Mouse (Mus musculus): Measurements from ENCODE around the gene Usp25. TPM values are rescaled to one million over a fixed set of nuclear protein-coding genes. Genes with fewer than 3 reads are reported as not detected.
A peak's percentile ranks its signal among the peaks of the same experiment; 100 is the strongest.

Usp25 gene
- total RNA-seq (2021), result 10 to 100 TPM; 20.3 to 23.5 TPM

- intact Hi-C loops (cut with DNase I), result loop anchor here (10.0 kb wide), 1 partner anchor 109 kb away; no protein-coding TSS in a partner anchor
Measured at GRCm38 (mm10) chr16:77013427-77014320, at the start of gene Usp25. TSS of gene Usp25 (plus strand) at chr16:77013706.

DNA sequence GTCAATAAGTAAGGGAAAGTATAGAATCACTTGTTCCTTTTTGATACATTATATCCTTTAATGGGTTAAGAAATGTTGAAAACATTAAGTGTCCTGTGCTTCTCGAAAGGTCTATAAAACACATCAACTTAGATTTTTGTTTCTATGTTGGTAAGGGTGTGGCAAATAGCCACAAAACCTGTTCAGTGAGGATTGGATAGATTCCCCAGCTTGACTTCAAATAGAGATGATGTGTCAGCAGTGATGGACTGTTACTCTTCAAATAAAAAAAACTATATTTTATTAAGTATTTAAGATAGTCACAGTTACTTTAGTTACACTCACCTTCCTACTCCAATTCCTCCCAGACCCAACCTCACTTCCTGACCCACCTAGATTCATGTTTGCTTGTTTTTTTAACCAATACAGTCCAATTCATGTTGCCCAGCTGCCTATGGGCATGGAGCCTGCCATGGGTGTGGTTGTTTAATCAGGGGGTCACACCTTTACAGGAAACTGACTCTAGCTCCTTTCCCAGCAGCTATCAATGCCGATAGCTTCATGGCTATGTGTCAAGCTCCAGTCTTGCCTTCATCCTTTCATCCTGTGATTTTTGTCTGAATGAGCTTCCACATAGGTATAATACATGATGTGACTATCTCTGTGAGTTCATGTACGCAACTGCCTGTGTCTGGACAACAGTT, 45.8 kb upstream of the Usp25 start:
- DNase-seq, result no peak
- intact Hi-C loops (cut with DNase I), result no loop called here

More at GRCm38 (mm10) chr16:77013427-77014320, at the start of gene Usp25:
- peak; percentile 91 for DNase-seq

GRCm38 (mm10) chr16:76971211-76971610, 42.3 kb upstream of the Usp25 start:
- intact Hi-C loops (cut with DNase I), result no loop called here

GRCm38 (mm10) chr16:76976787-76977430, 36.6 kb upstream of the Usp25 start:
- intact Hi-C loops (cut with DNase I), result no loop called here
- DNase-seq, result no peak

More at GRCm38 (mm10) chr16:76971211-76971610, 42.3 kb upstream of the Usp25 start:
- no peak for DNase-seq

DNA sequence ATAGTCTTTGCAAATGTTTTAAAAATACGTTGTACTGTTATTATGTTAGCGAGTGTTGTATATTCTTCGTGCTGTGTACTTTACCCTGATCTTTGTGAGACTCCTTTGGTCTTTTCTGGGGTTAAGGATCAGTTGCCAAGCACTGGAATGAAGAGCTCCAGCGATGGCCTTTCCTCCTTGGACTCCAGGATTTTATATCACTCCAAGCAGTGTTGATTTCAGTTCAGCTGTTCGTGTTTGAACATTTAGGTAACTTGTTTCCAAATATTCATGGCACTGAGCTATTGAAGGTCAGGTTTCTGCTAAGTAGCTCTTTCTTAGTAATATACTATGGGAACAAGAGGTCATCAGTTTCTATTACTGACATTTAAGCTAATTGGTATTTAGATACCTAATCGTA, 29.8 kb upstream of the Usp25 start:
- intact Hi-C loops (cut with DNase I), result no loop called here
- DNase-seq, result no peak

- DNase-seq, result no peak
- intact Hi-C loops (cut with DNase I), result no loop called here
Measured at GRCm38 (mm10) chr16:76987711-76988110, 25.8 kb upstream of the Usp25 start.

GRCm38 (mm10) chr16:77003900-77004299, 9.6 kb upstream of the Usp25 start:
- intact Hi-C loops (cut with DNase I), result no loop called here
- DNase-seq, result no peak

GRCm38 (mm10) chr16:77009173-77009572, 4.3 kb upstream of the Usp25 start:
- intact Hi-C loops (cut with DNase I), result no loop called here
- DNase-seq, result no peak

GRCm38 (mm10) chr16:77014321-77015211, 1.1 kb downstream of the Usp25 start:
- no peak for DNase-seq
- intact Hi-C loops (cut with DNase I), result loop anchor here (10.0 kb wide), 1 partner anchor 110 kb away; no protein-coding TSS in a partner anchor

DNA sequence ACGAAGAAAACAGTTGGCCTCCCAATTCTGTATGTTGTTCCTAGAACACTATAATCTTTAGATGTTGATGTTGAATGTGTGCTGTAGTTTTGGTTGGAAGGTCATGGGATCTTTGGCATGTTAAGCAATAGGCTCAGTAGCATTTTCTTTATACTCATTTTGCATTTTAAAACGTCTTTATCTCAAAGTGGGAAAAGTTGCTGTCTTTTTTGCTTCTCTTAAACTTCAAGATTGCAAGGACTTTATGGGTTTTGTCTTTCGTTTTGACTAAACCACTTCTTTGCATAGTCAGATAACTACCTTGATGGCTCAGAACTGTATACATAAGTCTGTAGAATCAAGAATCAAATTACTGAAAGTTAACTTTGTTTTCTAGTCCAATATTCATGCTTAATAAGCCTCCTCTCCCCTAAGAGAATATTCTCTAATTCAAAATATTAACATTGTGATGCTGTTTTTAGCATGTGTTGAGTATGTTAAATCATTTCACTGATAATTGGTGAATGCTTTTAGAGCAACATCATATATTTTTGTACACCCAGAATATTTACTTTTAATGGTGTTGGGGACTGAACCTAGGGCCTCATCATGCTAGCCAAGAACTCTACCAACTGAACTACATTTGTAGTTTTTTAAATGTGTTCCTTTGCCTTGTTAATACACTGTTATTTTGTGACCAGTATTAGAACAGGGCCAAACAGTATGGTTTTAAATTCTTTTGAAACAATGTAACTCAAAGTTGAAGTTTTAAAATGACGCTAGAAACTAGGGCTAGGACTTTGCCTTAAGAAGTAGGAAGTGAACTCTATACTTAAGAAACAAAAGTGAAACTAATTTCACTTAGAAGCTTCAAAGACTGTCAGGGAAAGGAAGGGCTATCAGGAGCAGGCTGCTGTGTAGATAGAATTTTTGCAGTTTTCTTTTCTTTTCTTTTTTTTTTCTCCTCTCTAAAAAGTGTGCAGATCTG, 2.2 kb downstream of the Usp25 start:
- intact Hi-C loops (cut with DNase I), result loop anchor here (10.0 kb wide), 1 partner anchor 111 kb away; no protein-coding TSS in a partner anchor
- no peak for DNase-seq

- intact Hi-C loops (cut with DNase I), result loop anchor here (10.0 kb wide), 1 partner anchor 113 kb away; no protein-coding TSS in a partner anchor
- DNase-seq, result no peak
Measured at GRCm38 (mm10) chr16:77017931-77018330, 4.4 kb downstream of the Usp25 start.

- intact Hi-C loops (cut with DNase I), result no loop called here
- no peak for DNase-seq
Measured at GRCm38 (mm10) chr16:77020190-77020589, 6.7 kb downstream of the Usp25 start.

GRCm38 (mm10) chr16:77023627-77024379, 10.3 kb downstream of the Usp25 start:
- intact Hi-C loops (cut with DNase I), result no loop called here
- no peak for DNase-seq

- intact Hi-C loops (cut with DNase I), result no loop called here
- DNase-seq, result no peak
Measured at GRCm38 (mm10) chr16:77026099-77026498, 12.6 kb downstream of the Usp25 start.

DNA sequence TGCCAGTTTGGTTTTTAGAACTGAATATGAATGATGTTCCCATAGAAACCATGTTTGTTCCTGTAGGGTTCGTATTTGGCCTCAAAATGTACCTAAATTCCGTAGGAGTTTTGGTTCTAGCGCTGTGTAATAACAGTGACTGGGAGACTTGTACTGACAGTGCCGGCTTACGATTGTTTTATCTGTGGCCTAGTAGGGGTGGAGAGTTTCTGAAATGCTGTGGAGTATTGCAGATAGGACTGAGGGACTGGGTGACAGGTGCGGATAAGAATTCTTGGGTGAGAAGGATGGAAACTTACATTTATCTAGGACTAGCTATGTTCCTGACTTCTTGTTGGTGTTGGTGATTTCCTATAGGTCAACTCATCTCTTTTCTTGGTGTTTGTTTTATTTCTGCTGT, 13.4 kb downstream of the Usp25 start:
- intact Hi-C loops (cut with DNase I), result no loop called here
- no peak for DNase-seq

DNA sequence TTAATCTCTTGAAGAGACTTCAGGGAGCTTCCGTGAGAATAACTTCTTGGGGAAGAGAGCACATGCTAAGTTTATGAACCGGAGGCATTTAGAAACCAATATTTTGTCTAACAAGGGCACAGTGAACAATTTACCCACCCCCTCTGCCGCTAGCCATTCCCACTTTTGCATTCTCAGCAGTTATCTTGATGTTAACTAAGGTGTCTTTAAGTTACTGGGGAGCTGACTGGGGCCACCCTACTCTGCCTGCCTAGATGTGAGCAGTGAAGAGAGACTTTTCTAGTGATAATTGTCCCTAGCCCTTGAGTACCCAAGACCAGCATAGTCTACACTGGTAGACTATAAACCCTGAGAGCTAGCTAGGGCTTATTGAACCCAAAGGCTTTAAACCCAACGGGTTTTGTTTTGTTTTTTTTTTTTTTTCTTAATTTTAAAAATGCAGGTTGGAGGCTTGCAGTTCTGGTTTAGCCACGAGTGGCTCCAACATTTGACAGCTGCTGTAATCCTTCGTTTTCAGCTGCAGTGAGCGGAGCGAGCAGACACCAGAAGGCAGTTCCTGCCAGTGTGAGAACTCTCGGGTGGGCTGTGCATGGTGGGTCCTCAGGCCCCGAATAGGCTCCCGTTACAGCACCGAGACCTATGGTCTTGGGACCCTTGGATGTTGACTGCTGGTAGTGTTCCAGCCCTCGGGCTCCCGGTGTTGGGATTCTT, 14.6 kb downstream of the Usp25 start:
- DNase-seq, result no peak
- intact Hi-C loops (cut with DNase I), result no loop called here

DNA sequence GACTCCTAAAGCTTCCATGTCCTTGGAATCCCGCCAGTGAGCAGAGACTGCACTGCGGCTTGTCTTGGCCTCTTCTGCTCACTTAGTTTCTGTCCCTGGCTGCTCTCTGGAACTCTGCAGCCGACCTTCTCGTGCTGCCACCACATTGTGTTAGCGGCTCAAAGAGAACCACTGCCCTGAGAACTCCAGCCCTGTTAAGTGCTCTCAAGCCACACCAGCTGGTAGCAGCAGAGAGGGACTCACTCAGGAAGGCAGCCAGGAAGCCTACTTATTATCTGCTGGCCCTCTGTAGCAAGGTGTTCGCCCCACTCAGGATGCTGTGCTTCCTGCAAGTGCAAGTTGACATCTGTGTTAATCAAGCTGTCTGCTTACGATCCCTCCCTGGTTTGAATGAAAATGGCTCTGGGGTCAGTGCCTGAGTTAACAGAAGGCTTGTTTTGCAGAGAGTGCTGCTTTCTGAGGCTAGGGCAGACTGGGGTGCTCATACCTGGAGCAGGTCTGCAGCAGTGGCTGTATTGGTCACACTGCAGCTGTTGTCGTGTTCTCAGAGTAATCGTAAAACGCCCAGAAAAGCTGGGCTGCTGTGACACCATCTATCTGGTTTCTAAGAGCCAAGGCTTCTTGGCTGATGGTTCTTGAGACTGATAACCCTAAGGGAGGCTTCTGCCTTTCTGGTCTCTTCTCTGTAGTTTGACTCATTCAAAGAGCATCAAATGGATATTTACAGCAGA, 15.3 kb downstream of the Usp25 start:
- DNase-seq, result peak; percentile 71
- intact Hi-C loops (cut with DNase I), result no loop called here
